Mouse (Mus musculus): ENCODE results near the gene Galnt15.

- no peak for TF ChIP-seq CTCF (IDR thresholded peaks at IDR 0.05; ENCODE audit: low read depth, low read length)
- TF ChIP-seq POLR2A (IDR thresholded peaks at IDR 0.05; ENCODE audit: insufficient read depth, low read length) = no peak
These were observed 56.1 kb downstream of the Galnt15 start, which contains the start of gene Oxnad1 for GRCm38 (mm10) chr14:32084761-32085485.
